Mouse (Mus musculus) MEL (cell line): ENCODE results near the gene Scimp.

ENCODE experiments used
- CTCF ChIP-seq, 3 experiments: IDR thresholded peaks in 2 of 3; conservative IDR thresholded peaks in 1 of 3; 2 replicates each; pipeline ENCODE4 v1.5.1; 2011 to 2012; ENCODE audit warnings: low read length in 3 of 3, low read depth in 2 of 3, mild to moderate bottlenecking in 2 of 3, improper control_type of control experiment in 1 of 3, inconsistent platforms in 1 of 3, mixed read lengths in 1 of 3, moderate library complexity in 1 of 3; ENCODE audit not compliant: control insufficient read depth in 1 of 3, insufficient read depth in 1 of 3, poor library complexity in 1 of 3, severe bottlenecking in 1 of 3
- MAFK ChIP-seq: IDR thresholded peaks from 2 replicates; pipeline ENCODE4 v1.6.1; 2011; ENCODE audit warnings: low read depth, mild to moderate bottlenecking, low read length, improper control_type of control experiment, borderline replicate concordance
- POLR2A ChIP-seq, 2 experiments: IDR thresholded peaks; 2 replicates each; pipeline ENCODE4 v1.6.1; 2011 to 2012; ENCODE audit warnings: low read length in 2 of 2, mild to moderate bottlenecking in 2 of 2, control low read depth in 1 of 2, improper control_type of control experiment in 1 of 2, low read depth in 1 of 2, moderate library complexity in 1 of 2; ENCODE audit not compliant: control insufficient read depth in 1 of 2, insufficient read depth in 1 of 2, poor library complexity in 1 of 2
- RCOR1 ChIP-seq: IDR thresholded peaks from 2 replicates; pipeline ENCODE4 v1.6.1; 2012; ENCODE audit warnings: low read depth, mild to moderate bottlenecking, inconsistent platforms, low read length, improper control_type of control experiment
- TCF12 ChIP-seq: IDR thresholded peaks from 2 replicates; pipeline ENCODE4 v1.6.1; 2014; ENCODE audit warnings: low read depth, mild to moderate bottlenecking, inconsistent platforms, low read length, improper control_type of control experiment, moderate library complexity

GRCm38 (mm10) chr11:70845457-70845978, 33.1 kb upstream of the Scimp start:
- TF ChIP-seq RCOR1 (no peak), CTCF (IDR thresholded peaks at IDR 0.05 in 2 of 3, conservative IDR thresholded peaks at IDR 0.05 in 1 of 3; ENCODE audit: control insufficient read depth in 1 of 3, insufficient read depth in 1 of 3, low read depth in 2 of 3, low read length in 3 of 3, poor library complexity in 1 of 3, severe bottlenecking in 1 of 3) (no peak), MAFK (no peak), POLR2A (IDR thresholded peaks at IDR 0.05; ENCODE audit: control insufficient read depth in 1 of 2, insufficient read depth in 1 of 2, low read depth in 1 of 2, low read length in 2 of 2, poor library complexity in 1 of 2) (no peak), TCF12 (no peak)
